Mouse (Mus musculus): ENCODE measurements at regions not wholly inside any gene's neighbourhood (a gene's known extent, or its start where the extent isn't known, plus 50 kb on each side); places are given as distances from the start of the nearest gene placed in this dataset.

GRCm38 (mm10) chr4:58661781-58662293 is 108.1 kb upstream of the Lpar1 start:
- DNase-seq (ENCODE audit: inconsistent age in 2 of 2, low spot score in 1 of 2), result no peak

GRCm38 (mm10) chr4:58660511-58660910 is 106.8 kb upstream of the Lpar1 start:
- DNase-seq (ENCODE audit: inconsistent age in 2 of 2, low spot score in 1 of 2), result no peak

- no peak for DNase-seq (ENCODE audit: inconsistent age in 2 of 2, low spot score in 1 of 2)
Measured at GRCm38 (mm10) chr4:58658206-58658605, 104.5 kb upstream of the Lpar1 start.

GRCm38 (mm10) chr4:58647761-58648295 is 94.1 kb upstream of the Lpar1 start:
- no peak for DNase-seq (ENCODE audit: inconsistent age in 2 of 2, low spot score in 1 of 2)

GRCm38 (mm10) chr4:58646821-58647220 is 93.1 kb upstream of the Lpar1 start:
- DNase-seq (ENCODE audit: inconsistent age in 2 of 2, low spot score in 1 of 2), result no peak

GRCm38 (mm10) chr4:58643371-58643770 is 89.7 kb upstream of the Lpar1 start:
- DNase-seq (ENCODE audit: inconsistent age in 2 of 2, low spot score in 1 of 2), result no peak

- DNase-seq (ENCODE audit: inconsistent age in 2 of 2, low spot score in 1 of 2), result no peak
Measured at GRCm38 (mm10) chr4:58642236-58642635, 88.5 kb upstream of the Lpar1 start.

GRCm38 (mm10) chr4:58632696-58633095 is 79.0 kb upstream of the Lpar1 start:
- peak; percentile 38 to 77 for DNase-seq (ENCODE audit: inconsistent age in 2 of 2, low spot score in 1 of 2)

GRCm38 (mm10) chr4:58631415-58631814 is 77.7 kb upstream of the Lpar1 start:
- DNase-seq (ENCODE audit: inconsistent age in 2 of 2, low spot score in 1 of 2), result no peak

GRCm38 (mm10) chr4:58627021-58627420 is 73.3 kb upstream of the Lpar1 start:
- DNase-seq (ENCODE audit: inconsistent age in 2 of 2, low spot score in 1 of 2), result no peak

- no peak for DNase-seq (ENCODE audit: inconsistent age in 2 of 2, low spot score in 1 of 2)
Measured at GRCm38 (mm10) chr4:58624059-58624458, 70.4 kb upstream of the Lpar1 start.

GRCm38 (mm10) chr4:58620641-58621040 is 66.9 kb upstream of the Lpar1 start:
- DNase-seq (ENCODE audit: inconsistent age in 2 of 2, low spot score in 1 of 2), result peak; percentile 25 to 68

GRCm38 (mm10) chr4:58617261-58617660 is 63.6 kb upstream of the Lpar1 start:
- DNase-seq (ENCODE audit: inconsistent age in 2 of 2, low spot score in 1 of 2), result peak in 1 of 2 experiments; percentile 27

GRCm38 (mm10) chr4:58613536-58613935 is 59.8 kb upstream of the Lpar1 start:
- DNase-seq (ENCODE audit: inconsistent age in 2 of 2, low spot score in 1 of 2), result no peak

GRCm38 (mm10) chr4:58613022-58613421 is 59.3 kb upstream of the Lpar1 start:
- no peak for DNase-seq (ENCODE audit: inconsistent age in 2 of 2, low spot score in 1 of 2)

- DNase-seq (ENCODE audit: inconsistent age in 2 of 2, low spot score in 1 of 2), result no peak
Measured at GRCm38 (mm10) chr4:58607491-58607890, 53.8 kb upstream of the Lpar1 start.

GRCm38 (mm10) chr4:58605941-58606340 is 52.2 kb upstream of the Lpar1 start:
- DNase-seq (ENCODE audit: inconsistent age in 2 of 2, low spot score in 1 of 2), result no peak
